Mouse (Mus musculus) MEL (cell line): ENCODE data around the gene Wif1. TPM values are rescaled to one million over a fixed set of nuclear protein-coding genes. Genes with fewer than 3 reads are reported as not detected.

ENCODE experiments used
- DNase-seq: peaks from one replicate; pipeline ENCODE4 v3.0.0; 2011; ENCODE audit warnings: low read depth, low spot score
- H3K27ac ChIP-seq: 2 replicates; pipeline ENCODE4 v1.5.1; 2012; ENCODE audit warnings: low read depth, mild to moderate bottlenecking, control low read depth, low read length, moderate library complexity; ENCODE audit not compliant: control insufficient read depth
- H3K27me3 ChIP-seq, 2 experiments: fragments of 150-350 bp in 1 of 2; sonication (generic) in 1 of 2; 2 replicates each; pipeline ENCODE4 v1.6.1; 2012; ENCODE audit warnings: low read length in 2 of 2, mild to moderate bottlenecking in 2 of 2, improper control_type of control experiment in 1 of 2, moderate library complexity in 1 of 2; ENCODE audit not compliant: insufficient read depth in 2 of 2, control insufficient read depth in 1 of 2
- H3K36me3 ChIP-seq, 2 experiments: 2 replicates each; pipeline ENCODE4 v1.6.1; 2012 to 2014; ENCODE audit warnings: low read length in 2 of 2, improper control_type of control experiment in 1 of 2, inconsistent platforms in 1 of 2, mild to moderate bottlenecking in 1 of 2; ENCODE audit not compliant: insufficient read depth in 2 of 2, control insufficient read depth in 1 of 2
- H3K4me1 ChIP-seq, 2 experiments: fragments of 150-350 bp in 1 of 2; sonication (generic) in 1 of 2; 2 replicates each; pipeline ENCODE4 v1.6.1; 2012; ENCODE audit warnings: low read length in 2 of 2, improper control_type of control experiment in 1 of 2, mild to moderate bottlenecking in 1 of 2; ENCODE audit not compliant: insufficient read depth in 2 of 2, control insufficient read depth in 1 of 2
- H3K4me3 ChIP-seq, 2 experiments: fragments of 150-350 bp in 1 of 2; sonication (generic) in 1 of 2; 2 replicates each; pipeline ENCODE4 v1.5.1; 2012; ENCODE audit warnings: low read depth in 2 of 2, low read length in 2 of 2, mild to moderate bottlenecking in 2 of 2, moderate library complexity in 2 of 2, control low read depth in 1 of 2, improper control_type of control experiment in 1 of 2; ENCODE audit not compliant: control insufficient read depth in 1 of 2, insufficient read depth in 1 of 2
- H3K79me2 ChIP-seq: 2 replicates; pipeline ENCODE4 v1.6.1; 2012; ENCODE audit warnings: mild to moderate bottlenecking, low read length, moderate library complexity; ENCODE audit not compliant: control insufficient read depth, poor library complexity, insufficient read depth
- H3K9ac ChIP-seq: 2 replicates; pipeline ENCODE4 v1.6.1; 2012; ENCODE audit warnings: low read depth, mild to moderate bottlenecking, control low read depth, low read length, moderate library complexity; ENCODE audit not compliant: control insufficient read depth, poor library complexity, severe bottlenecking
- H3K9me3 ChIP-seq: fragments of 150-350 bp; sonication (generic); replicated peaks from 2 replicates; pipeline ENCODE4 v1.6.1; 2012; ENCODE audit warnings: mild to moderate bottlenecking, low read length, improper control_type of control experiment, moderate library complexity; ENCODE audit not compliant: insufficient read depth
- BHLHE40 ChIP-seq: IDR thresholded peaks from 2 replicates; pipeline ENCODE4 v1.6.1; 2012; ENCODE audit warnings: low read depth, mild to moderate bottlenecking, inconsistent platforms, low read length, improper control_type of control experiment, borderline replicate concordance
- CHD1 ChIP-seq: IDR thresholded peaks from 2 replicates; pipeline ENCODE4 v1.6.1; 2012; ENCODE audit warnings: low read depth, mild to moderate bottlenecking, inconsistent platforms, low read length, improper control_type of control experiment
- CTCF ChIP-seq, 3 experiments: IDR thresholded peaks in 2 of 3; conservative IDR thresholded peaks in 1 of 3; 2 replicates each; pipeline ENCODE4 v1.5.1; 2011 to 2012; ENCODE audit warnings: low read length in 3 of 3, low read depth in 2 of 3, mild to moderate bottlenecking in 2 of 3, improper control_type of control experiment in 1 of 3, inconsistent platforms in 1 of 3, mixed read lengths in 1 of 3, moderate library complexity in 1 of 3; ENCODE audit not compliant: control insufficient read depth in 1 of 3, insufficient read depth in 1 of 3, poor library complexity in 1 of 3, severe bottlenecking in 1 of 3
- ELF1 ChIP-seq: IDR thresholded peaks from 2 replicates; pipeline ENCODE4 v1.6.1; 2014; ENCODE audit warnings: low read depth, mild to moderate bottlenecking, inconsistent platforms, low read length, improper control_type of control experiment, moderate library complexity
- ETS1 ChIP-seq: IDR thresholded peaks from 2 replicates; pipeline ENCODE4 v1.6.1; 2012; ENCODE audit warnings: low read depth, mild to moderate bottlenecking, inconsistent platforms, low read length, improper control_type of control experiment, moderate library complexity
- GATA1 ChIP-seq: IDR thresholded peaks from 2 replicates; pipeline ENCODE4 v1.6.1; 2011; ENCODE audit warnings: low read depth, low read length, improper control_type of control experiment
- MAZ ChIP-seq: IDR thresholded peaks from 2 replicates; pipeline ENCODE4 v1.6.1; 2012; ENCODE audit warnings: low read depth, mild to moderate bottlenecking, inconsistent platforms, low read length, improper control_type of control experiment
- MEF2A ChIP-seq: IDR thresholded peaks from 2 replicates; pipeline ENCODE4 v1.6.1; 2014; ENCODE audit warnings: low read depth, mild to moderate bottlenecking, inconsistent platforms, low read length, improper control_type of control experiment; ENCODE audit not compliant: poor library complexity, insufficient replicate concordance, severe bottlenecking; ENCODE audit errors: extremely low read depth
- MYB ChIP-seq: IDR thresholded peaks from 2 replicates; pipeline ENCODE4 v1.6.1; 2011; ENCODE audit warnings: mild to moderate bottlenecking, low read depth, low read length, improper control_type of control experiment
- MYC ChIP-seq: IDR thresholded peaks from 2 replicates; pipeline ENCODE4 v1.6.1; 2011; ENCODE audit warnings: low read depth, mild to moderate bottlenecking, low read length, improper control_type of control experiment, moderate library complexity
- NELFE ChIP-seq: IDR thresholded peaks from 2 replicates; pipeline ENCODE4 v1.6.1; 2011; ENCODE audit warnings: low read depth, low read length, improper control_type of control experiment
- POLR2A ChIP-seq, 2 experiments: IDR thresholded peaks; 2 replicates each; pipeline ENCODE4 v1.6.1; 2011 to 2012; ENCODE audit warnings: low read length in 2 of 2, mild to moderate bottlenecking in 2 of 2, control low read depth in 1 of 2, improper control_type of control experiment in 1 of 2, low read depth in 1 of 2, moderate library complexity in 1 of 2; ENCODE audit not compliant: control insufficient read depth in 1 of 2, insufficient read depth in 1 of 2, poor library complexity in 1 of 2
- POLR2AphosphoS2 ChIP-seq: IDR thresholded peaks from 2 replicates; pipeline ENCODE4 v1.6.1; 2011; ENCODE audit warnings: low read length, improper control_type of control experiment
- POLR2AphosphoS5 ChIP-seq: IDR thresholded peaks from 2 replicates; pipeline ENCODE4 v1.6.1; 2012; ENCODE audit warnings: low read depth, borderline replicate concordance, mild to moderate bottlenecking, inconsistent platforms, low read length, moderate library complexity, mixed read lengths
- RAD21 ChIP-seq: IDR thresholded peaks from 2 replicates; pipeline ENCODE4 v1.6.1; 2011; ENCODE audit warnings: mild to moderate bottlenecking, low read depth, low read length, improper control_type of control experiment
- SIN3A ChIP-seq: IDR thresholded peaks from 2 replicates; pipeline ENCODE4 v1.6.1; 2012; ENCODE audit warnings: low read length, improper control_type of control experiment, inconsistent platforms
- TBP ChIP-seq: IDR thresholded peaks from 2 replicates; pipeline ENCODE4 v1.8.0; 2011; ENCODE audit warnings: low read depth, low read length, improper control_type of control experiment
- TCF12 ChIP-seq: IDR thresholded peaks from 2 replicates; pipeline ENCODE4 v1.6.1; 2014; ENCODE audit warnings: low read depth, mild to moderate bottlenecking, inconsistent platforms, low read length, improper control_type of control experiment, moderate library complexity
- USF2 ChIP-seq, 2 experiments: IDR thresholded peaks; 2 replicates each; pipeline ENCODE4 v1.6.1; 2011 to 2012; ENCODE audit warnings: improper control_type of control experiment in 2 of 2, low read length in 2 of 2, borderline replicate concordance in 1 of 2, inconsistent platforms in 1 of 2, low read depth in 1 of 2, mild to moderate bottlenecking in 1 of 2; ENCODE audit not compliant: insufficient read depth in 1 of 2
- ZMIZ1 ChIP-seq: IDR thresholded peaks from 2 replicates; pipeline ENCODE4 v1.6.1; 2012; ENCODE audit warnings: low read depth, mild to moderate bottlenecking, inconsistent platforms, low read length, improper control_type of control experiment, moderate library complexity
- polyA plus RNA-seq, 2 experiments: library from polyadenylated mRNA; stranded (reverse) in 1 of 2; unstranded in 1 of 2; fragments of >175 nt in 1 of 2; fragments of >200 nt in 1 of 2; gene quantifications; 2 replicates each; pipeline versions ENCODE4 v1.2.1 to v1.2.4; 2012; ENCODE audit warnings: low replicate concordance in 2 of 2, low read depth in 1 of 2; ENCODE audit not compliant: insufficient read length in 2 of 2, insufficient read depth in 1 of 2, missing spikeins in 1 of 2
- total RNA-seq: library from RNA; depleted of rRNA; stranded (reverse); fragments of 300-350 nt; gene quantifications from 2 replicates; pipeline ENCODE4 v1.2.3, GENCODE M21; 2012

The Wif1 gene
- total and polyA plus RNA-seq, 3 experiments, result not detected

GRCm38 (mm10) chr10:121116115-121116514 lies 82.4 kb downstream of the Wif1 start:
- Histone ChIP-seq H3K27ac (no peak overlapping the region), H3K9ac (no peak overlapping the region), H3K36me3 (no peaks in the 10 kb centered on the region), H3K4me1 (no peaks in the 10 kb centered on the region), H3K79me2 (no peaks in the 10 kb centered on the region), H3K4me3 (no peak overlapping the region), H3K27me3 (no peaks in the 10 kb centered on the region), H3K9me3 (no peaks in the 10 kb centered on the region)
- TF ChIP-seq USF2 (IDR thresholded peaks at IDR 0.05; ENCODE audit: borderline replicate concordance in 1 of 2, insufficient read depth in 1 of 2, low read depth in 1 of 2, low read length in 2 of 2) (no peak), MYC (no peak), POLR2AphosphoS2 (no peak), SIN3A (no peak), TBP (no peak)
- no peak for DNase-seq

GRCm38 (mm10) chr10:121116636-121117035 lies 82.9 kb downstream of the Wif1 start:
- H3K27me3 ChIP-seq, result no peaks in the 10 kb centered on the region
- H3K36me3 ChIP-seq, result no peaks in the 10 kb centered on the region
- H3K4me3 ChIP-seq, result no peak overlapping the region
- TF ChIP-seq ELF1 (no peak), RAD21 (no peak), ZMIZ1 (no peak), MEF2A (no peak), NELFE (no peak), POLR2AphosphoS5 (no peak), TCF12 (no peak), CHD1 (no peak), BHLHE40 (no peak), USF2 (IDR thresholded peaks at IDR 0.05; ENCODE audit: borderline replicate concordance in 1 of 2, insufficient read depth in 1 of 2, low read depth in 1 of 2, low read length in 2 of 2) (no peak), ETS1 (no peak), MYB (no peak), GATA1 (no peak), MAZ (no peak), CTCF (IDR thresholded peaks at IDR 0.05 in 2 of 3, conservative IDR thresholded peaks at IDR 0.05 in 1 of 3; ENCODE audit: control insufficient read depth in 1 of 3, insufficient read depth in 1 of 3, low read depth in 2 of 3, low read length in 3 of 3, poor library complexity in 1 of 3, severe bottlenecking in 1 of 3) (no peak), POLR2A (IDR thresholded peaks at IDR 0.05; ENCODE audit: control insufficient read depth in 1 of 2, insufficient read depth in 1 of 2, low read depth in 1 of 2, low read length in 2 of 2, poor library complexity in 1 of 2) (no peak), POLR2AphosphoS2 (no peak)
- H3K4me1 ChIP-seq, result no peaks in the 10 kb centered on the region
- H3K9ac ChIP-seq, result no peak overlapping the region
- H3K27ac ChIP-seq, result no peak overlapping the region
- H3K9me3 ChIP-seq, result no peaks in the 10 kb centered on the region
- DNase-seq, result no peak
- H3K79me2 ChIP-seq, result no peaks in the 10 kb centered on the region
